Mouse (Mus musculus) embryo, embryonic 11.5 days (tissue): ENCODE data around the gene Dbn1.
A peak's percentile ranks its signal among the peaks of the same experiment; 100 is the strongest.
"Not testable (repeated sequence)": the region's sequence is repeated elsewhere in the genome, so short reads cannot be mapped to it uniquely, and the experiment has no call there.

ENCODE experiments used
- DNase-seq: peaks from one replicate; pipeline ENCODE4 v3.0.0-alpha.2; 2012; ENCODE audit warnings: low read depth, low spot score

The Dbn1 gene

DNA sequence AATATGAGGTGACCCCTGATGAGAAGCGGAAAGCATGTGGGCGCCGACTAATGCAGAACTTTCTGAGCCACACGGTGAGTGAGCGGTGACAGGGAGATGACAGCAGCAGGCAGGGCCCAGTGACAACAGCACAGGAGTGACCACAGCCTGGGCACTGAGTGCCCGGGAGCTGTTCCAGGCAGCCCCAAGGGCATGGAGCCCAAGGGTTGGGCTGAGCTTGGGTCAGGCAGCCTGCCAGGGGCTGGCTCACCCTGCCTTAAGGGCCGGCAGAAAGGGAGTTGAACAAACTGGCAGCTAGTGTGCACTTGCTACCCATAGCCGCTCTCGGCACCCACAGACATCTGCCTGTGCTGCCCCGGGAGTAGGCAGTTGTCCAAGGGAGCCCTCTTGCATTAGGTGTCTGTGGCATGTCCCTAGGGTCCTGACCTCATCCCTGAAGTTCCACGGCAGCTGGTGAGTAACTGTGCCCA, 37.4 kb downstream of the Dbn1 start:
- DNase-seq = no peak

DNA sequence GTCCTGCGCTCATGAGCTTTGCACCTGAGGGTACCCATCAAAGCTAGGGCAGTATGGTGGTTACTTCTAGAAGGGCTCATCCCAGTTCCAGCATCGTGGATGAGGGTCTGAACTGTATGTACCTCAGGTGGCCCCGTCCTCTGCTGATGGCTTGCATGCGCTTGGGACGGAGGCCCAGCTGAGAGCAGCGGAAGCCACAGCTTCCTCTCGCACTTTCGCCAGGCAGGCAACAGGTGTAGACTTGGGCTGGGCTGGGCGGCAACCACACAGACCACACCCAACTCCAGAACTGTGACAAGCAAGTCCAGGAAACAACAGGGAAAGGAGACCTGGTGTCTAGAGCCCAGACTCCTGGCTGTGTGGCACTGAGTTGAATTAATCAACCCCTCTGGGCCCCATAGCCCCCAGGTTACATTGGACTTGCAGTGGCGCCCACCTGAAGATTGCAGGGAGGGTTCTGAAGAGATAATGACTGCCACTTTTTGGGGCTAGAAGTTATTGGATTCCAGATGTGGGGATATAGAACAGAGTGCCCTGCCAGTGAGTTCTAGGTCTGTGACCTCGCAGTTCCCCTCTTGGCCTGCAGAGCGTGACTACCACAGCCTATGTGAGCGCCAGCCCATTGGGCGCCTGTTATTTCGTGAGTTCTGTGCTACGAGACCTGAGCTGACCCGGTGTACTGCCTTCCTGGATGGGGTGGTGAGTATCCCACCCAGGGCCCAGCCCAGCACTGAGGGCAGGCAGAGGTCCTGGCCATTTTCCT, 38.1 kb downstream of the Dbn1 start:
- DNase-seq = no peak

DNA sequence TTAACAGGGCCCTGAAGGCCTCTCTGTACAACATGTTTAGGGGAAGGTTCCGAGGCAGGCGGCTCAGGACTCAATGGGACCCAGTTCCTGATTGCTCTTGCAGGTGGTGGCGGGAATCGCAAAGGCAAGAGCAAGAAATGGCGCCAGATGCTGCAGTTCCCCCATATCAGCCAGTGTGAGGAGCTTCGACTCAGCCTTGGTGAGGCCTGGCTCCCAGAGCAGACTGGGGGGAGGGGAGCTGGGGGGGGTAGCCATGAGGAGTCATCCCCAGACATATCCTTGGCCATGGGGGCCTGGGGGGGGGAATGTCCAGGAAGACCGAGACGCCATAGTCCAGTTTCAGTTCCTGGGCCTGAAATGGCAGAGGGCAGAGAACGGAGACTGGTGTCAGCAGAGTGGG, 38.7 kb downstream of the Dbn1 start:
- no peak for DNase-seq

- DNase-seq = no peak
These were observed 39.8 kb downstream of the Dbn1 start for GRCm38 (mm10) chr13:55448131-55448530.

DNA sequence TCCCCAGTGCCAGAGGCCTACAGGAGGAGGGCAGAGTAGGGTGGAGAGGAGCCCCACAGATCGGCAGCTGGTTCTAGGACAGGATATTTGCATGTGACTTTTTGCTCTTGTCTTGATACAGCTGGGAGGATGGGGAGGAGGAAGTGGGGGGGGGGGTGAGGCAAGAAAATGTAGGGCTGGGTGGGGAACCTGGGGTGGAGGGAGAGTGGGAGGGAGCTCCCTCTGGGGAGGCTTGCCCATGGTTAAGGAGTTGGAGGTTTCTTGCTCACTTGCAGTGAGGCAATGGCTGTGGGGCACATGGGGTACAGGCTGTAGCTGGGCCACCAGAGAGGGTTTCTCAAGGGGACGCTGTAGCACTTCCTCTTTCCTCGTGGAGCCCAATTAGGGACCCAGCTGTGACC, 40.4 kb downstream of the Dbn1 start:
- DNase-seq = no peak

DNA sequence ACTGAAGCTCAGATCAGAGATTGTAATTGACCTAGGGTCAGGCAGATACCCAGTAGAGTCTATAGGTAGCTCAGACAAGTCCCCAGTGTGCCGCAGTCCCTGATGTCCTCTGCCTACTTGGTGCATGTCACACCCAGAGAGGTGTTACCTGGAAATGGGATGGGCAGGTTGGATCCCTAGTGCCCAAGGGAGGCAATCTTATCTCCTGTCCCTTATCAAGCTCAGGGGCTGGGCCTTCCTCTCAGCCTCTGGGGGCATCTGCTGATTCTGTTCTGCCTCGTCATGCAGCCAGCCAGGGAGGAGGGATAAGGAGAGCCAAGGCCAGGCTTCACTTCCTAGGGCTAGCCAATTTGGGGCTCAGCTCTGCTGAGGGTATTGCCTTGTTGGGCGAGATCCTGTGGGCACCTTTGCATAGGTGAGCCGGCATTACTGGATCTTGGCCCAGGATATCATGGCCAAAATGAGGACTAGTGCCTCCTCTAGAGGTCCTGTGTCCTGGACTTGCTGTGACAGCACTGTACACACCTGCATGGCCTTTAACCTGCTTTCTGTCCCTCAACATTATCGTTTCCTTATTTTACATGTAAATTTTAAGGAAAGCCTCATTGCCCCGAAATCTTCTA, 41.3 kb downstream of the Dbn1 start:
- DNase-seq = no peak

DNA sequence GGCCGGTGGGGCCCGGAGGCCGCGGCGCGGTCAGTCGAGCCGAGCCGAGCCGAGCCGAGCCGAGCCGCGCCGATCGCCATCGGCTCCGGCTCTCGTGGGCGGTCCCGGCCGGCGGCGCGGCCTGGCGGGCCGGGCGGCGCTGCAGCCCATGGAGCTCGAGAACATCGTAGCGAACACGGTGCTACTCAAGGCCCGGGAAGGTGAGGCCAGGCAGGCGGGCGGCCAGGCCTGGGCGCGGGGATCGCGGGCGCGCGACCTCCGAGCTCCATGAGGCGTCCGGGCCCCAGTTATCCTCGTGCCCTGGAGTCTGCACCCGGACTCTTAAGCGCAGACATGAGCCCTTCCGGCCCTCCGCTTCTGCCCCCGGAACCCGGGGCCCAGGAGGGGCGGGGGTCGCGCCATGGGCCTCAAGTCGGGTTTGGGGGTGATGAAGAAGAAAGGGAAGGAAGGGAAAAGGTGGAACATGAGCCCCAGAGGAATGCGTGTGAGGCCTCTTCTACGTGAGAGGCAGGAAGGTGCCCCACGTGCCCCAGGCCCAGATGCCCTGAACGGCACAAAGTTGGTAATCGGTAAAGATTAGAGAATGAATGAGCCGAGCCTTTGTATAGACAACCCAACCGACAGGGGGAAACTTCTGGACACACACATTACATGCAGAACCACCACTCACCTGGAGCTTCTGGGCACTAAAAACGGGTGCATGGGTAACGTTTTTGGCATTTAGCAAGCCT, 42.4 kb downstream of the Dbn1 start:
- DNase-seq = peak; percentile 40

DNA sequence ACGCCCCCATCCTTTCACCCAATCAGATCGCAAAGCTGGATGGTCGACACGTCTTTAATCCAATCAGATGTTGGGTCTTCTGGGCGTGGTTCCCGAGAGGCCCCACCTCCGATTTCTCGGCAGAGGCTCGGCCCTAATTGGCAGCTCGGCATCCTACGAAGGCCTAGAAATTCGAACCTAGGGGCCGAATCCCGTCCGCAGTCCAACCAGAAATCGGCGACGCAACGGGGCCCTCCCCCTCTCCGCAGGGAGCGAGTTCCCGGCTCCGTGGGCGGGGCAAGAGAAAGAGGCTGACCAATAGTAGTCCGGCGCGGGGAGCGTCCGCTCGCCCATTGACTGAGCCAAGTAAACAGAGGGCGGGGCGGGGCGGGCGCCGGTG, 43.0 kb downstream of the Dbn1 start, which contains the start of gene Grk6:
TSS of gene Grk6 (plus strand) at position 136 of the 379 bp plus-strand sequence.
- peak; percentile 97 for DNase-seq

- DNase-seq = no peak
These were observed 43.5 kb downstream of the Dbn1 start for GRCm38 (mm10) chr13:55444286-55444936.

DNA sequence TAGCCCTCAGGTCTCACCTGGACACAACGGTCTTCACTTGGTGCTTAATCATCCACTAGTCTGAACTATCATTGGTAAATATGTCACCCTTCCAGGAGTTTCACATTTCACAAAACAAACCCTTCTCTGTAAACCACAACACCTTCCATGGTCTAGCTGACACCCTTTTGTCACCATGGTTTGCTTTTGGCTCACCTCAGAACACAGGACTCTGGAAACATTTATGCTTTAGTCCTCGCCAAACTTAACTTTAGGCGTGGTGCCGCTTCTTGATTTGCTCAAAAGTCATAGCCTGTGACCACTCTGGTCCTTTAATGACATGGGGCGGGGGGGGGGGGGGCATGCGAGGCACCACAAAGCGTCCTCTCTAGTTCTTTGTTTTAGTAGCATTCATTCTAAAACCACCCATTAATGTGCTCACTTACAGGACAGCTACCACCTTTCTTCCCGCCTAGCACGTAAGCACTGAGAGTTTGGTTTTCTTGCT, 44.1 kb downstream of the Dbn1 start:
- DNase-seq = no peak

DNA sequence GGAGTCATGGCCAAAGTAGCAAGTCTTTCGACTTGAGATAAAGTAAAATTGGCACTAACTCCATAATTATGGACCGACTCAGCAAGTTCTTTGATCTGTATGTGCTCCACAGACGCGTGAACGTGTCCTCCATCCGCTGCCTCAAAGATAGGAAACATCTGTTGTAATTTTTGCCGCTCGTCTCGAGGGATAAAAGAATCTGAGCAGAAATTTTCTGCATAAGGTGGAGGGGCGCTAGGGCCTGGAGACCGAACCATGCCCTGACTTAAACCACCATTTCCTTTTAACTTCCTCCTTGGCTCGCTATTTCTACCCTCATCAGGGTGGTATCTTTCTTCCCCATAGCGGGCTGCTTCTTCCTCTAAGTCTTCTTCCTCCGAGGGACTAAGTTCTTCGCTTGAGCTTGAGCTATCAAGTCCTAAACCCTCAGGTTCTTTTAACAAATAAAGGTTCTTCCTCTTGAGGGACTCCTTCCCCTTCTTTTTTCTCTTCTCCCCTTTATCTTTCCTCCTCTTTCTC, 50.7 kb downstream of the Dbn1 start:
- not testable (repeated sequence) for DNase-seq

DNA sequence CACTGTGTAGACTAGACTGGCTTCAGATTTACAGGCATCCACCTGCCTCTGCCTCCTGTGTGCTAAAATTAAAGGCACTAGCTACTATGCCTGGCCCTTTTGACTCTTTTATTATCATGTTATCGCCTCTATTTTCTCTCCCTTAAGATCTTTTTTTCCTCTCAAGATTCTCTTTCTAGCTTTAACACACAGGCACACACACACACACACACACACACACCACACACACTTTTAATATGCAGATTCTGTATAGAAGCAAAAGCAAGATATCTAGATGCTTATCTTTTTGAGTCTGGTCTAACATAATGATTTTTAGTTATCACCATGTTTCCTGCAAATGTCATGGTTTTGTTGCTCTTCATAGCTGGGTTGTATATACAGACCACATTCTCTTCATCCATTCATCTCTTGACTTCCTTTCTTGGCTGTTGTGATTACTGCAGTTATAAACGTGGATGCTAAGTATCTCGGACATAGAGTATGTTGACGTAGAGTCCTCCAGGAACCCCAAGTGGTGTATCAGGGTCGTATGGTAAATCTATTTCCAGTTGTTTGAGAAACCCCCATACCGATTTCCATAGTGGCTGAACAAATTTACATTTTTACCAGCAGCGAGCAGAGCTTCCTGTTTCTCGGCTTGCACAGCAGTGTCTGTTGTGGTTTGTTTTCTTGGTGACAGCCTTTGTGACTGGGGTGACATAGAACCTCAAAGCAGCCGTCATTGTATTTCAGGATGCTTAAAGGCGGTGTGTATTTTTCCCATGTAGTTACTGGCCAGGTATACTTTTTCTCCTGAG, 55.8 kb downstream of the Dbn1 start:
- no peak for DNase-seq

- DNase-seq = no peak
These were observed 57.3 kb downstream of the Dbn1 start for GRCm38 (mm10) chr13:55430566-55430965.

DNA sequence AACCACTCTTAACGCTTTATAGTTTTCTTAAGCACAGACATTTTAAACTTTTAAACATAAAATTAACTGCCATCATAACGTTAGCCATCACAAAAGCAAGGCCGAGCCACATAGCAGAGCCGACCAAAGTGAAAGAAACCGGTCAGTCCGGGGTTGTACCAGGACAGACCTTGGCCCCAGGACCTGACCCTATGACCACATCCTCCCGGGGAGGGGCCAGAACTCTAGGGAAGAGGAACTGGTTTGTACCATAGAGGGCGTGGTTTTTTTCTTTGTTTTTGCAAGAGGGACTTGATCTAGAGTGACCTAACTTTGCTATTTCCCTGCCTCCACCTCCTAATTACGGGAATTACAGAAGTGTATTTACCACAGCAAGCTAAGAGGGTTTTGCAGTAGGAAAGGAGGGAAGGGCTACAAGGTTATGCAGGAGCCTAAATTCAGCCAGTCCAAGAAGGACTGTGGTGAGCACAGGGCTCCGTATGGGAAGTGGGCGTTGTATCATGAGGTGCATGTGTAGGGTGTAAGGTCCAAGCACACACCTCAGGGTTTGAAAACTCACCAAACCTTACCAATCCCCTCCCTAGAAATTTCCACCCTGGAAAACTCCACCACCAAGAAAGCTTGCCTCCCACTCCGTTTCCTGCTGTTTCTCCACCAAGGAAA, 58.6 kb downstream of the Dbn1 start:
- no peak for DNase-seq

DNA sequence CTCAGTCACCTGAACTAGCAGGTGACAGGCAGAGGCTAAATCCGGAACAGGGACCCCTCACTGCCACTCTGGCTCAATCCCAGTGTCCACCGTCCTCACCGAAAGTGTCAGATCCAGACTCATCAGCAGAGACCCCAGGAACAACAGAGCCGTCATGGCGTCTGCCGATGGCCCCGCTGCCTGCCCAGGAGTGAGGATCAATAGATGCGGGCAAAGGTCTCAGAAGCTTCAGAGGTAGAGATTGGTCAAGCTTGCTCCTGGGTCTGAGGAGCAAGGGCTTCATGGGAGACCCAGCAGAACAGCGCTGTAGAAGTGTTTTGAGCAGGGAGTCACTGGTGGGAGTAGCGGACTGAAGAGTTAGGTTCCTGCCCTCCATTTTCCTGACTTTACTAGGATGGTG, 61.3 kb downstream of the Dbn1 start, which contains the start of gene F12:
TSS of gene F12 (minus strand) at position 181 of the 400 bp plus-strand sequence.
- DNase-seq = no peak
